Mouse (Mus musculus): ENCODE measurements around the gene Rsrc1.

Gene Rsrc1

GRCm38 (mm10) chr3:66981101-66981661, at the start of gene Rsrc1:
Gene Rsrc1 (plus strand): TSS chr3:66981390.
- peak; percentile 84 for DNase-seq (ENCODE audit: low spot score)

- DNase-seq (ENCODE audit: low spot score), result no peak
Measured at GRCm38 (mm10) chr3:66939675-66940074, 41.5 kb upstream of the Rsrc1 start.

- no peak for DNase-seq (ENCODE audit: low spot score)
Measured at GRCm38 (mm10) chr3:66955126-66955525, 26.1 kb upstream of the Rsrc1 start.

GRCm38 (mm10) chr3:66959972-66960371, 21.2 kb upstream of the Rsrc1 start:
- no peak for DNase-seq (ENCODE audit: low spot score)

- DNase-seq (ENCODE audit: low spot score), result no peak
Measured at GRCm38 (mm10) chr3:66964884-66965283, 16.3 kb upstream of the Rsrc1 start.

- DNase-seq (ENCODE audit: low spot score), result no peak
Measured at GRCm38 (mm10) chr3:66967508-66967907, 13.7 kb upstream of the Rsrc1 start.

GRCm38 (mm10) chr3:66970261-66970660, 10.9 kb upstream of the Rsrc1 start:
- no peak for DNase-seq (ENCODE audit: low spot score)

- DNase-seq (ENCODE audit: low spot score), result no peak
Measured at GRCm38 (mm10) chr3:66970661-66971331, 10.4 kb upstream of the Rsrc1 start.

- DNase-seq (ENCODE audit: low spot score), result no peak
Measured at GRCm38 (mm10) chr3:66972191-66972950, 8.8 kb upstream of the Rsrc1 start.

- no peak for DNase-seq (ENCODE audit: low spot score)
Measured at GRCm38 (mm10) chr3:66973391-66973943, 7.7 kb upstream of the Rsrc1 start.

GRCm38 (mm10) chr3:66974501-66974900, 6.7 kb upstream of the Rsrc1 start:
- DNase-seq (ENCODE audit: low spot score), result no peak

- no peak for DNase-seq (ENCODE audit: low spot score)
Measured at GRCm38 (mm10) chr3:66976889-66977615, 4.1 kb upstream of the Rsrc1 start.

- DNase-seq (ENCODE audit: low spot score), result no peak
Measured at GRCm38 (mm10) chr3:66977811-66978456, 3.3 kb upstream of the Rsrc1 start.

- DNase-seq (ENCODE audit: low spot score), result no peak
Measured at GRCm38 (mm10) chr3:66978457-66979381, 2.5 kb upstream of the Rsrc1 start.

- no peak for DNase-seq (ENCODE audit: low spot score)
Measured at GRCm38 (mm10) chr3:66979491-66979890, 1.7 kb upstream of the Rsrc1 start.

- peak; percentile 46 for DNase-seq (ENCODE audit: low spot score)
Measured at GRCm38 (mm10) chr3:66980111-66980975, 847 bp upstream of the Rsrc1 start.

- peak; percentile 72 for DNase-seq (ENCODE audit: low spot score)
Measured at GRCm38 (mm10) chr3:66981706-66982105, 516 bp downstream of the Rsrc1 start, which contains the start of gene Shox2. Gene Shox2 (minus strand): TSS chr3:66981771.

- DNase-seq (ENCODE audit: low spot score), result peak; percentile 69
Measured at GRCm38 (mm10) chr3:66982181-66982911, 1.2 kb downstream of the Rsrc1 start.

- no peak for DNase-seq (ENCODE audit: low spot score)
Measured at GRCm38 (mm10) chr3:66983481-66983880, 2.3 kb downstream of the Rsrc1 start.

Measured in MN1 (cell line).